Mouse (Mus musculus): Measurements from ENCODE around the gene Map7. TPM values are rescaled to one million over a fixed set of nuclear protein-coding genes. Genes with fewer than 3 reads are reported as not detected.

Map7 gene
- total and polyA plus RNA-seq, 2 experiments: 11.1 to 13.7 TPM

DNA sequence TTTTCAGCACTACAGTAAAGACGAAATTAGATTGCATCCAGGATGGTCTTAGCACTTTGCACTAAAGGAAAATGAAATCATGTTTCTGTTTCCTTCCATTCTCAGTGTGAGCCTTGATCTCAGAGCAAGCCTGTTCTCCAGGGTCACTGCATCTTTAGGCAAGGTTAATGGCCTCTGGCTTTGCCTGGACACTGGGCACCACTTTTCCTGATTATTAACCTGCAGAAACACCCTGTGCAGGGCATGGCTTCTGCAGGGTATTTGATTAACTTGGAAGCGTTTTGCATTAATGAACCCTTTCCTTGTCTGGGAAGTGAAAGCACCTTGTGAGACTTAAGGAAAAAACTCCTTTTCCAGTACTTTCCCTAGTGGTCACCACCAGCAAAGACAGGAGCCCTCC, 111.2 kb downstream of the Map7 start:
- H3K36me3 ChIP-seq (ENCODE audit: control insufficient read depth, insufficient read depth, low read length): peaks cover 20% of the 10 kb centered on the region; the same call in 1 of the 2 replicates
- no peak for TF ChIP-seq CTCF (IDR thresholded peaks at IDR 0.05; ENCODE audit: low read depth, low read length)
- no peak for TF ChIP-seq POLR2A (IDR thresholded peaks at IDR 0.05; ENCODE audit: extremely low read depth, insufficient read depth, low read length)
- no peaks in the 10 kb centered on the region for H3K79me2 ChIP-seq (ENCODE audit: control insufficient read depth, insufficient read depth, low read length)
- DNase-seq (ENCODE audit: extremely low read depth, low read depth, low spot score): no peak
- H3K4me1 ChIP-seq (ENCODE audit: control insufficient read depth, insufficient read depth, low read length): no peaks in the 10 kb centered on the region
- H3K4me3 ChIP-seq (ENCODE audit: insufficient read depth, low read depth, low read length): no peak overlapping the region
- 88% methylated on average over 2 of the region's 2 CpGs for WGBS
- H3K27me3 ChIP-seq (ENCODE audit: control insufficient read depth, insufficient read depth, low read length): no peaks in the 10 kb centered on the region
- no peak overlapping the region for H3K9ac ChIP-seq (ENCODE audit: low read depth, low read length)
- H3K27ac ChIP-seq (replicated peaks; ENCODE audit: insufficient read depth, low read depth, low read length): no peak overlapping the region

DNA sequence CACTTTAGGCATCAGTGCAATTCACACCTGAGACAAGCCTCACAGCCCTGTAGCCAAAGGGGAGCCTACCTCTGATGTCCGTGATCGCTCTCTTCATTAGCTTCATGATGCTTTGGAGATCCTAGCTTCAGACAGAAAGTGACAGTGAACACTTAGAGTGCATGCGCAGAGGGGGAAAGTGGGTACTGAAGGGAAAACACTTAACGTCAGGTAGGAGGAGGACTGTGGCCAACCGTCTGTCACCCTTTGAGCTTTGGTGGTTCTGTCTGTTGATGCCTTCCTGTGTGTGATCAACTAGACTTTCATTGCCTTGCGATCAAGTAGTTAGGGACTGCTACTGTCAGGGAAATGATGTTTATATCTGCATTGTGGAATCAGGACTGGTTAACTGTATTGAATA, 114.6 kb downstream of the Map7 start:
- H3K79me2 ChIP-seq (ENCODE audit: control insufficient read depth, insufficient read depth, low read length): no peaks in the 10 kb centered on the region
- TF ChIP-seq POLR2A (IDR thresholded peaks at IDR 0.05; ENCODE audit: extremely low read depth, insufficient read depth, low read length): no peak
- no peak for TF ChIP-seq CTCF (IDR thresholded peaks at IDR 0.05; ENCODE audit: low read depth, low read length)
- 94% methylated on average over 6 of the region's 6 CpGs for WGBS
- H3K4me3 ChIP-seq (ENCODE audit: insufficient read depth, low read depth, low read length): no peak overlapping the region
- H3K27ac ChIP-seq (replicated peaks; ENCODE audit: insufficient read depth, low read depth, low read length): no peak overlapping the region
- H3K4me1 ChIP-seq (ENCODE audit: control insufficient read depth, insufficient read depth, low read length): no peaks in the 10 kb centered on the region
- no peak overlapping the region for H3K9ac ChIP-seq (ENCODE audit: low read depth, low read length)
- H3K27me3 ChIP-seq (ENCODE audit: control insufficient read depth, insufficient read depth, low read length): no peaks in the 10 kb centered on the region
- DNase-seq (ENCODE audit: extremely low read depth, low read depth, low spot score): no peak
- H3K36me3 ChIP-seq (ENCODE audit: control insufficient read depth, insufficient read depth, low read length): peaks cover 18% of the 10 kb centered on the region; the same call in 1 of the 2 replicates

DNA sequence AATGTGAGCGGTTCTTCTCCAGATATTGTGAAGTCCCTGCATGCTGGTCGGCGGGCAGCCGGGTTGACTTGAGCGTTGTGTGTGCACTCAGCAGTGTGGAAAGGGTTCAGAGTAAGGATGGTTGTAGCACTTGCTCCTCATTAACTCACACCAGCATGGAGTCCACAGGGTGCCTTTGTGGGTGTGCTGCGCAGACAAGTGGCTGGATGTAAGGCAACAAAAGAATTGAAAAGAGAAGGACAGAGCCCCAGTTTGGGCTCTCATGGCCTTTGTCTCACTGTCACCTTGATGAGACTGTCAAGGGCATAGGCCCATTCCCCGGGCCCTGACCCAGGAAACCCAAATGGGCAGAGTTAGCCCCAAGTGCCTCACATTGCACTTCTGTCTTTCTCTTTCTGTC, 116.2 kb downstream of the Map7 start:
- DNase-seq (ENCODE audit: extremely low read depth, low read depth, low spot score): no peak
- Histone ChIP-seq H3K4me3 (ENCODE audit: insufficient read depth, low read depth, low read length) (no peak overlapping the region), H3K27ac (replicated peaks; ENCODE audit: insufficient read depth, low read depth, low read length) (no peak overlapping the region), H3K36me3 (ENCODE audit: control insufficient read depth, insufficient read depth, low read length) (peaks cover 22% of the 10 kb centered on the region; the same call in 1 of the 2 replicates), H3K4me1 (ENCODE audit: control insufficient read depth, insufficient read depth, low read length) (no peaks in the 10 kb centered on the region), H3K27me3 (ENCODE audit: control insufficient read depth, insufficient read depth, low read length) (no peaks in the 10 kb centered on the region), H3K9ac (ENCODE audit: low read depth, low read length) (no peak overlapping the region), H3K79me2 (ENCODE audit: control insufficient read depth, insufficient read depth, low read length) (no peaks in the 10 kb centered on the region)
- TF ChIP-seq POLR2A (IDR thresholded peaks at IDR 0.05; ENCODE audit: extremely low read depth, insufficient read depth, low read length): no peak
- 95% methylated on average over 7 of the region's 7 CpGs for WGBS

DNA sequence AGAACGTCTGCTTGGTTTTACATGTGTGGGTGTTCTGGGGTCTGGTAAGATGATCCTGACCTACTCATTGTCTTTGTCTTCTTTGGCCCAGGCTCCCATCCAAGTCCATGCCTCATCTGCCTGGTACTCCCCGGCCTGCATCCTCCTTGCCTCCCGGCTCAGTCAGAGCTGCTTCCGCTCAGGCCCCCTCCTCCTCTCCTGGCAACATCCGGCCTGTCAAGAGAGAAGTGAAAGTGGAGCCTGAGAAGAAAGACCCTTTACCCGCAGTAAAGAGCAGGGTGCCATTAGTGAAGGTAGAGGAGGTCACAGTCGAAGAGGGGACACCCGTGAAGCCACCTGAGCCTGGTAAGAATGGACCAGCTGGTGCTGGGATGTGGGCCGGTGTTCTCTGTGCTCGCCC, 118.8 kb downstream of the Map7 start:
- TF ChIP-seq CTCF (IDR thresholded peaks at IDR 0.05; ENCODE audit: low read depth, low read length) (no peak), POLR2A (IDR thresholded peaks at IDR 0.05; ENCODE audit: extremely low read depth, insufficient read depth, low read length) (no peak)
- H3K4me3 ChIP-seq (ENCODE audit: insufficient read depth, low read depth, low read length): no peak overlapping the region
- no peak for DNase-seq (ENCODE audit: extremely low read depth, low read depth, low spot score)

DNA sequence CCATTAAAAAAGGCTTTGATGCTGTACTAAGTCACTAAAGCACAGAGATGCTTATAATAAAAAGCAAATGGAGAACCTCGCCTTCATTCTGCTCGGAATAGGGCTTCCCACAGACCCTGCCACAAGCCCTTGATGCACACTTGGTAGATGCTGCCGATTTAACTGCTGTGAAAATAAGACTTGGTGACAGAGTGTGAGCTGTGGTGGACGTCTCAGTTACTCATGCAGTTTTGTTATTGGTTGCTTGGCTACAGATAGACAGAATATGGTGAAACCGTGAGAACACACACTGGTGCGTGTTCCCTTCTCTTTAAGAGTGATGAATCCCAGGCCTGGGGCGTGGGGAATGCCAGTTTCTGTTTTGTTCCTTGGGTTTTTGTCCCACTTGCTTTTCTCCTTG, 120.7 kb downstream of the Map7 start:
- Histone ChIP-seq H3K79me2 (ENCODE audit: control insufficient read depth, insufficient read depth, low read length) (no peaks in the 10 kb centered on the region), H3K36me3 (ENCODE audit: control insufficient read depth, insufficient read depth, low read length) (peaks cover 28% of the 10 kb centered on the region), H3K27me3 (ENCODE audit: control insufficient read depth, insufficient read depth, low read length) (no peaks in the 10 kb centered on the region), H3K27ac (replicated peaks; ENCODE audit: insufficient read depth, low read depth, low read length) (no peak overlapping the region), H3K9ac (ENCODE audit: low read depth, low read length) (no peak overlapping the region), H3K4me3 (ENCODE audit: insufficient read depth, low read depth, low read length) (no peak overlapping the region), H3K4me1 (ENCODE audit: control insufficient read depth, insufficient read depth, low read length) (no peaks in the 10 kb centered on the region)
- DNase-seq (ENCODE audit: extremely low read depth, low read depth, low spot score): no peak
- TF ChIP-seq CTCF (IDR thresholded peaks at IDR 0.05; ENCODE audit: low read depth, low read length) (no peak), POLR2A (IDR thresholded peaks at IDR 0.05; ENCODE audit: extremely low read depth, insufficient read depth, low read length) (no peak)
- WGBS: 92% methylated on average over 7 of the region's 7 CpGs

More for the DNA sequence above, 118.8 kb downstream of the Map7 start:
- H3K79me2 ChIP-seq (ENCODE audit: control insufficient read depth, insufficient read depth, low read length): no peaks in the 10 kb centered on the region
- no peak overlapping the region for H3K9ac ChIP-seq (ENCODE audit: low read depth, low read length)
- no peak overlapping the region for H3K27ac ChIP-seq (replicated peaks; ENCODE audit: insufficient read depth, low read depth, low read length)
- no peaks in the 10 kb centered on the region for H3K27me3 ChIP-seq (ENCODE audit: control insufficient read depth, insufficient read depth, low read length)
- 81% methylated on average over 10 of the region's 10 CpGs for WGBS
- H3K4me1 ChIP-seq (ENCODE audit: control insufficient read depth, insufficient read depth, low read length): no peaks in the 10 kb centered on the region
- peaks cover 24% of the 10 kb centered on the region for H3K36me3 ChIP-seq (ENCODE audit: control insufficient read depth, insufficient read depth, low read length)

DNA sequence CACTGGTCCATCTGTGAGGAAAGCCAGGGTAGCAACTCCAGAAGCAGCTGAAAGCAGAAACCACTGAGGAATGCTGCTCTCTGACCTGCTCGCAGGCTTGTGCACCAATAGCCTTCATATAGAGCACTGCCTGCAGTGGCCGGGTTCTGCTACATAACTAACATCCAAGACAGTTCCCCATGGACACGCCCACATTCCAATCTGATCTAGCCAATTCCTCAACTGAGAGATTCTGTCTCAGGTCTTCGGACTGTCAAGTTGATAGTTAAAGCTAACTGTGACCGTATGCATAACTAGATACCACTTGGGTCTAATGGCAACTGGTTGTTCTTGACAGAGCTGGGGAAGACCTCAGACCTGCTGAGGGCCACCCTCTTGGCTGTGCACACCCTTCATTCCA, 124.1 kb downstream of the Map7 start:
- WGBS: 97% methylated on average over 5 of the region's 5 CpGs
- no peak overlapping the region for H3K4me3 ChIP-seq (ENCODE audit: insufficient read depth, low read depth, low read length)
- H3K79me2 ChIP-seq (ENCODE audit: control insufficient read depth, insufficient read depth, low read length): no peaks in the 10 kb centered on the region
- no peak for DNase-seq (ENCODE audit: extremely low read depth, low read depth, low spot score)
- H3K27ac ChIP-seq (replicated peaks; ENCODE audit: insufficient read depth, low read depth, low read length): no peak overlapping the region
- H3K36me3 ChIP-seq (ENCODE audit: control insufficient read depth, insufficient read depth, low read length): peaks cover 49% of the 10 kb centered on the region
- H3K4me1 ChIP-seq (ENCODE audit: control insufficient read depth, insufficient read depth, low read length): no peaks in the 10 kb centered on the region
- H3K27me3 ChIP-seq (ENCODE audit: control insufficient read depth, insufficient read depth, low read length): no peaks in the 10 kb centered on the region
- H3K9ac ChIP-seq (ENCODE audit: low read depth, low read length): no peak overlapping the region
- no peak for TF ChIP-seq POLR2A (IDR thresholded peaks at IDR 0.05; ENCODE audit: extremely low read depth, insufficient read depth, low read length)
- TF ChIP-seq CTCF (IDR thresholded peaks at IDR 0.05; ENCODE audit: low read depth, low read length): no peak

Measured in liver, adult 2 months (tissue).